ENCODE assay signal across 13 mouse cellular contexts in the genomic region with DNA sequence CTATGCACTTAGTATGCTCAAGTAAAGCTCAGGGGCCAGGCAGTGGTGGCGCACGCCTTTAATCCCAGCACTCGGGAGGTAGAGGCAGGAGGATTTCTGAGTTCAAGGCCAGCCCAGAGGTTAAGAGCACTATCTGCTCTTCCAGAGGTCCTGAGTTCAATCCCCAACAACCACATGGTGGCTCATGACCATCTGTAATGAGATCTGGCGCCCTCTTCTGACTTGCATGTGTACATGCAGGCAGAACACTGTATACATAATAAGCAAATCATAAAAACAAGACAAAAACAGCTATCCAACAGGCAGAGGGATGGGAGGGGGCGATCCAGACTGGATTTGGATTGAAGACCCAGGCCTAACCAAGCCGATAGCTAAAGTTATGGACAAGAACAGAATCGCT. TPM values are rescaled to one million over a fixed set of nuclear protein-coding genes. Genes with fewer than 3 reads are reported as not detected.
DNase-seq lines count a peak whose midpoint lies in the region; ATAC-seq and TF ChIP-seq lines count a peak whose summit lies in the region.
"Had no signal": no experiment of that assay in that cellular context is flagged by ENCODE, and none has a peak within 500 bp of the region (broad histone marks: within the 10 kb centered on the region; RNA-seq: fewer than 3 reads in every experiment).

No protein-coding gene starts in this region.

- intact Hi-C loops in heart, postnatal 25 days (cut with DNase I) = loop anchor here (5.0 kb wide), 1 partner anchor 143 kb away; no protein-coding TSS in a partner anchor

- H3K4me2 ChIP-seq in heart, embryonic 16.5 days (ENCODE audit: low read depth, low read length) = no peak overlapping the region
- H3K4me2 ChIP-seq: embryonic facial prominence, embryonic 12.5 days; midbrain, embryonic 11.5 days had no signal

- H3K9ac ChIP-seq in heart, embryonic 16.5 days (ENCODE audit: low read length) = no peak overlapping the region
- H3K9ac ChIP-seq: embryonic facial prominence, embryonic 12.5 days had no signal

- peak overlapping the region; percentile 87 for H3K27ac ChIP-seq in heart, embryonic 16.5 days (ENCODE audit: low read length)
- H3K27ac ChIP-seq in thymus, adult 2 months (ENCODE audit: control insufficient read depth, insufficient read depth, low read length) = peak overlapping the region; percentile 16; the same call in 1 of the 2 replicates

- 75% methylated on average over 7 of the region's 7 CpGs for WGBS in heart, embryonic 16.5 days
- WGBS in thymus, adult 2 months = 78% methylated on average over 7 of the region's 7 CpGs

- TF ChIP-seq CTCF in thymus, adult 2 months (IDR thresholded peaks at IDR 0.05; ENCODE audit: borderline replicate concordance, control insufficient read depth, extremely low read depth, insufficient read depth, low read length, poor library complexity) = peak; percentile 39; the same call in 1 of the 2 replicates

- H3K4me3 ChIP-seq in heart, embryonic 16.5 days (ENCODE audit: low read length) = no peak overlapping the region
- H3K4me3 ChIP-seq in thymus, adult 2 months (ENCODE audit: control insufficient read depth, insufficient read depth, low read length) = no peak overlapping the region
- H3K4me3 ChIP-seq: embryonic facial prominence, embryonic 12.5 days had no signal

- no peaks in the 10 kb centered on the region for H3K9me3 ChIP-seq in heart, embryonic 16.5 days (replicated peaks; ENCODE audit: control insufficient read depth, low read length)
- H3K9me3 ChIP-seq: embryonic facial prominence, embryonic 12.5 days had no signal

- no peaks in the 10 kb centered on the region for H3K36me3 ChIP-seq in heart, embryonic 16.5 days (ENCODE audit: control insufficient read depth, insufficient read depth)
- no peaks in the 10 kb centered on the region for H3K36me3 ChIP-seq in thymus, adult 2 months (ENCODE audit: control insufficient read depth, insufficient read depth, low read length)
- H3K36me3 ChIP-seq: embryonic facial prominence, embryonic 12.5 days had no signal

- no peak for DNase-seq in heart, postnatal 25 days (ENCODE audit: low spot score)
- DNase-seq in thymus, adult 2 months = peak; percentile 50
- no peak for DNase-seq in thymus, adult 18-20 months
- peak; percentile 78 for DNase-seq in induced T-regulatory cell, adult 2 months (ENCODE audit: low read depth)
- DNase-seq in left cerebral cortex, adult 11 months (ENCODE audit: low spot score) = no peak
- DNase-seq in cerebellum, adult 11 months = no peak
- DNase-seq: layer of hippocampus, adult 9-11 months; right cerebral cortex, adult 18-20 months had no signal

- ATAC-seq in heart, embryonic 16.5 days (replicated peaks; ENCODE audit: extremely low read depth, insufficient read depth, low FRiP score) = no peak

- H3K4me1 ChIP-seq in heart, embryonic 16.5 days (ENCODE audit: control insufficient read depth, insufficient read depth, low read length) = peaks cover 33% of the 10 kb centered on the region
- H3K4me1 ChIP-seq in thymus, adult 2 months (replicated peaks; ENCODE audit: control insufficient read depth, insufficient read depth, low read length) = peaks cover 18% of the 10 kb centered on the region

- no peak for TF ChIP-seq POLR2A in thymus, adult 2 months (IDR thresholded peaks at IDR 0.05; ENCODE audit: control insufficient read depth, extremely low read depth, insufficient read depth, low read length, poor library complexity)

- no peaks in the 10 kb centered on the region for H3K27me3 ChIP-seq in heart, embryonic 16.5 days (ENCODE audit: control insufficient read depth, insufficient read depth, low read length)
- H3K27me3 ChIP-seq in thymus, adult 2 months (ENCODE audit: control insufficient read depth, insufficient read depth, low read length) = no peaks in the 10 kb centered on the region
- H3K27me3 ChIP-seq: embryonic facial prominence, embryonic 12.5 days had no signal

RNA-seq across cellular contexts. Expression of gene Hsp90ab1, which starts 5.8 kb away (rescaled TPM):
- polyA plus RNA-seq in heart, embryonic 16.5 days (2015; fragmentation: Nextera tagmentation; extraction: Ambion mirVana) = 1,191 and 1,235 TPM in 2 replicates
- 1,000 to 10,000 TPM; 1,042 to 1,257 TPM for total RNA-seq in heart, postnatal 25 days (2021)
- 455 and 506 TPM in 2 replicates for polyA plus RNA-seq in thymus, adult 2 months (2012; rRNA removed)

RNA-seq across cellular contexts. Expression of gene Slc35b2, which starts 15.2 kb away (rescaled TPM):
- polyA plus RNA-seq in heart, embryonic 16.5 days (2015; fragmentation: Nextera tagmentation; extraction: Ambion mirVana) = 89.4 and 89.9 TPM in 2 replicates
- 10 to 100 TPM; 23.7 to 24.3 TPM for total RNA-seq in heart, postnatal 25 days (2021)
- 135 and 137 TPM in 2 replicates for polyA plus RNA-seq in thymus, adult 2 months (2012; rRNA removed)

RNA-seq across cellular contexts. Expression of gene Slc29a1, which starts 20.6 kb away (rescaled TPM):
- 110 and 137 TPM in 2 replicates for polyA plus RNA-seq in heart, embryonic 16.5 days (2015; fragmentation: Nextera tagmentation; extraction: Ambion mirVana)
- 10 to 100 TPM; 77.9 to 78.4 TPM for total RNA-seq in heart, postnatal 25 days (2021)
- polyA plus RNA-seq in thymus, adult 2 months (2012; rRNA removed) = 358 and 385 TPM in 2 replicates

RNA-seq across cellular contexts. Expression of gene Mymx, which starts 23.1 kb away (rescaled TPM):
- 0.25 and 0.49 TPM in 2 replicates for polyA plus RNA-seq in heart, embryonic 16.5 days (2015; fragmentation: Nextera tagmentation; extraction: Ambion mirVana)
- total RNA-seq in heart, postnatal 25 days (2021) = not detected
- 0.61 and 1.3 TPM in 2 replicates for polyA plus RNA-seq in thymus, adult 2 months (2012; rRNA removed)
- total RNA-seq: adrenal gland, adult 18-20 months; granulocyte monocyte progenitor cell, adult 5-6 weeks had no signal
- polyA plus RNA-seq: midbrain, embryonic 11.5 days had no signal

RNA-seq across cellular contexts. Expression of gene Nfkbie, which starts 23.3 kb away (rescaled TPM):
- 5.3 and 10.9 TPM in 2 replicates for polyA plus RNA-seq in heart, embryonic 16.5 days (2015; fragmentation: Nextera tagmentation; extraction: Ambion mirVana)
- 1 to 10 TPM; 1.3 to 1.4 TPM for total RNA-seq in heart, postnatal 25 days (2021)
- polyA plus RNA-seq in thymus, adult 2 months (2012; rRNA removed) = 64.5 and 77.4 TPM in 2 replicates

Comparison
In these comparisons a context has a peak if more than half of its experiments do, and no peak if none do; other contexts are left out.
1. DNase-seq: peak in thymus, adult 2 months (single experiment) and induced T-regulatory cell, adult 2 months (single experiment); none in heart, postnatal 25 days (single experiment), thymus, adult 18-20 months (0 of 2), left cerebral cortex, adult 11 months (single experiment) and cerebellum, adult 11 months (single experiment).